Mouse (Mus musculus) heart, adult 2 months (tissue): ENCODE data around the gene Cgnl1. TPM values are rescaled to one million over a fixed set of nuclear protein-coding genes. Genes with fewer than 3 reads are reported as not detected.
"Not testable (repeated sequence)": the region's sequence is repeated elsewhere in the genome, so short reads cannot be mapped to it uniquely, and the experiment has no call there.

Source experiments
- DNase-seq, 2 experiments: peaks; one replicate each; pipeline ENCODE4 v3.0.0; 2021
- H3K27ac ChIP-seq: fragments of 200-600 bp; 2 replicates; pipeline ENCODE4 v1.8.1; 2022
- H3K27me3 ChIP-seq: fragments of 200-500 bp; 2 replicates; pipeline ENCODE4 v1.6.1; 2012; ENCODE audit warnings: mild to moderate bottlenecking, low read length, inconsistent platforms, mixed read lengths; ENCODE audit not compliant: control insufficient read depth, insufficient read depth
- H3K36me3 ChIP-seq: fragments of 200-500 bp; 2 replicates; pipeline ENCODE4 v1.6.1; 2012; ENCODE audit warnings: low read length, inconsistent platforms; ENCODE audit not compliant: control insufficient read depth, insufficient read depth
- H3K4me1 ChIP-seq: fragments of 200-500 bp; 2 replicates; pipeline ENCODE4 v1.6.1; 2011; ENCODE audit warnings: low read length; ENCODE audit not compliant: control insufficient read depth, insufficient read depth
- H3K4me3 ChIP-seq: fragments of 200-600 bp; 2 replicates; pipeline ENCODE4 v1.8.1; 2022
- H3K79me2 ChIP-seq: fragments of 200-500 bp; replicated peaks from 2 replicates; pipeline ENCODE4 v1.6.1; 2012; ENCODE audit warnings: mild to moderate bottlenecking, inconsistent platforms, low read length, moderate library complexity, mixed read lengths; ENCODE audit not compliant: control insufficient read depth, insufficient read depth
- H3K9ac ChIP-seq: fragments of 200-500 bp; 2 replicates; pipeline ENCODE4 v1.6.1; 2012; ENCODE audit warnings: low read depth, mild to moderate bottlenecking, control low read depth, inconsistent platforms, low read length, mixed read lengths
- CTCF ChIP-seq: fragments of 200-600 bp; IDR thresholded peaks from 2 replicates; pipeline ENCODE4 v1.8.1; 2022; ENCODE audit warnings: antibody characterized with exemption, mild to moderate bottlenecking, moderate library complexity
- EP300 ChIP-seq: fragments of 200-500 bp; IDR thresholded peaks from 2 replicates; pipeline ENCODE4 v1.6.1; 2011; ENCODE audit warnings: low read depth, low read length, control low read depth; ENCODE audit not compliant: insufficient read depth
- POLR2A ChIP-seq: fragments of 200-500 bp; IDR thresholded peaks from 2 replicates; pipeline ENCODE4 v1.6.1; 2011; ENCODE audit warnings: mild to moderate bottlenecking, low read depth, low read length, control low read depth; ENCODE audit not compliant: insufficient read depth
- WGBS: fragments of 180-500 bp; shearing (Covaris S2); methylation state at CpG from one replicate; pipeline ENCODE4 v1.1.7; 2018; 5-methylcytosine and 5-hydroxymethylcytosine counted together
- intact Hi-C: fragments of 180-260 bp; cut with DNase I; formaldehyde crosslinking; loops from one replicate; pipeline ENCODE4 v1.15.1; 2025
- polyA plus RNA-seq: library from polyadenylated mRNA; depleted of rRNA; stranded (reverse); fragments of >200 nt; gene quantifications from 2 replicates; pipeline ENCODE4 v1.2.3, GENCODE M21; 2012
- total RNA-seq, 2 experiments: library from RNA; stranded (reverse); gene quantifications; 2 replicates each; pipeline ENCODE4 v1.2.3; 2021

Gene Cgnl1
- total and polyA plus RNA-seq, 3 experiments: 10.5 to 31.0 (median 28.1) TPM

- intact Hi-C loops: loop anchor here (1.0 to 10.0 kb wide), 3 partner anchors 264 to 497 kb away; partner anchors contain the start of gene Aldh1a2
- DNase-seq: no peak
- H3K4me3 ChIP-seq: no peak overlapping the region
Measured at GRCm38 (mm10) chr9:71623871-71624569, 147.4 kb downstream of the Cgnl1 start.

DNA sequence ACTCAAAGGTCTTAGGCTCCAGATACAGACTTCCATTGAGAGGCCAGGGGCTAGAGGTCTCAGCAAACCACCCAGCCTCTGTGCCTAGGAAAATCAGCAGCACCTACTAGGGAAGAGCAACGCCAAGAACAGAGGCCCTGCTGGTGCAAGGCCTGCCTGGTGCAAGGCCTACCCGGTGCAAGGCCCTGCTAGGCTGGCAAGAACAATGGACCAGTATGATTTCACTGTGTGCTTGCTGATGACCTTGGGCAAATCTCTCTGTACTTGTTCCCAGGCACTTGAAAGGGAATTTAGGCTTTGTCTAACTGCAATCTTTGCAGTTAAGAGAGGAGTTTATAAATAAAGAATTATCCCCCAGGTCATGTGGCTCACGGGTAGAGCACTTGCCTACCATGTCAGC is 148.8 kb downstream of the Cgnl1 start:
- Histone ChIP-seq H3K36me3 (no peaks in the 10 kb centered on the region), H3K27ac (no peak overlapping the region; the same call in 1 of the 2 replicates), H3K79me2 (no peaks in the 10 kb centered on the region), H3K4me1 (peaks cover 6% of the 10 kb centered on the region), H3K9ac (no peak overlapping the region), H3K4me3 (no peak overlapping the region), H3K27me3 (no peaks in the 10 kb centered on the region)
- intact Hi-C loops: loop anchor here (5.0 to 10.0 kb wide), 2 partner anchors 408 to 495 kb away; partner anchors contain the start of gene Aldh1a2
- WGBS: 55% methylated on average over 3 of the region's 3 CpGs
- TF ChIP-seq POLR2A (no peak), EP300 (no peak), CTCF (no peak)
- DNase-seq: no peak

More at GRCm38 (mm10) chr9:71623871-71624569, 147.4 kb downstream of the Cgnl1 start:
- Histone ChIP-seq H3K4me1 (peaks cover 6% of the 10 kb centered on the region), H3K27me3 (no peaks in the 10 kb centered on the region), H3K27ac (no peak overlapping the region), H3K36me3 (no peaks in the 10 kb centered on the region), H3K9ac (no peak overlapping the region), H3K79me2 (no peaks in the 10 kb centered on the region)
- 36% methylated on average over 4 of the region's 4 CpGs for WGBS
- TF ChIP-seq EP300: 0 out of 2 replicates have a peak, but pooled peaks have one; percentile 30
- no peak for TF ChIP-seq POLR2A
- peak; percentile 90 for TF ChIP-seq CTCF

DNA sequence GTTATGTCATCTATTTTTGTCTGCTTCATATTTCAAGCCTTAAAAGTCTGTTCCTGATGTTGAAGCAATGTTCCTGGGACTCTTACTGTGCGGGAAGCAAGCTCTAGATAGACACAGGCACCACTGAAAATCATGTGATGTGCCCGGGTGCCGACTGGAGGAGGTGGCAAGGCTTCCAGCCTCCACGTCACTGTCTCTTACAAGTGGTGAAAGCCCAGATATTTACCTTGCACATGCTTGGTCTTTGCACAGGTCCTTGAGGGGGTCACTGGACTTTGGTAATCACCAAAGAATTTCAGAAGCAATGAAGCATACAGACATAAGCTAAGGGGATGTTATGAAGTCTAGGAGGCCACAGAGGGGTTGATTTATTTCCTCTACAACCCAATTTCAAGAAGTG is 149.4 kb downstream of the Cgnl1 start:
- no peak for DNase-seq
- Histone ChIP-seq H3K36me3 (no peaks in the 10 kb centered on the region), H3K9ac (no peak overlapping the region), H3K4me3 (no peak overlapping the region), H3K4me1 (peaks cover 6% of the 10 kb centered on the region), H3K27ac (no peak overlapping the region), H3K27me3 (no peaks in the 10 kb centered on the region), H3K79me2 (no peaks in the 10 kb centered on the region)
- intact Hi-C loops: loop anchor here (5.0 to 10.0 kb wide), 2 partner anchors 407 to 495 kb away; partner anchors contain the start of gene Aldh1a2
- WGBS: 65% methylated on average over 4 of the region's 4 CpGs
- TF ChIP-seq EP300 (no peak), POLR2A (no peak), CTCF (no peak)

- not testable (repeated sequence) for H3K4me1 ChIP-seq, H3K27ac ChIP-seq, H3K9ac ChIP-seq, H3K4me3 ChIP-seq, H3K27me3 ChIP-seq, DNase-seq, H3K36me3 ChIP-seq, H3K79me2 ChIP-seq
- intact Hi-C loops: loop anchor here (5.0 to 10.0 kb wide), 2 partner anchors 405 to 493 kb away; partner anchors contain the start of gene Aldh1a2
- WGBS: 92% methylated on average over 5 of the region's 5 CpGs
Measured at GRCm38 (mm10) chr9:71620116-71620515, 151.3 kb downstream of the Cgnl1 start.

GRCm38 (mm10) chr9:71617363-71617762 is 154.0 kb downstream of the Cgnl1 start:
- no peak overlapping the region for H3K4me3 ChIP-seq
- no peaks in the 10 kb centered on the region for H3K79me2 ChIP-seq
- DNase-seq: peak in 1 of 2 experiments; percentile 45
- WGBS: 42% methylated on average over 8 of the region's 8 CpGs
- no peak overlapping the region for H3K27ac ChIP-seq
- H3K4me1 ChIP-seq: no peaks in the 10 kb centered on the region; the same call in 1 of the 2 replicates
- H3K9ac ChIP-seq: no peak overlapping the region
- no peaks in the 10 kb centered on the region for H3K27me3 ChIP-seq
- TF ChIP-seq CTCF (peak; percentile 80), EP300 (0 out of 2 replicates have a peak, but pooled peaks have one; percentile 11), POLR2A (no peak)
- no peaks in the 10 kb centered on the region for H3K36me3 ChIP-seq
- intact Hi-C loops: loop anchor here (5.0 kb wide), 2 partner anchors 130 to 260 kb away; partner anchors contain the start of gene Polr2m

- TF ChIP-seq POLR2A (no peak), CTCF (peak; percentile 95)
- peak; percentile 80 to 82 for DNase-seq
- no peak overlapping the region for H3K9ac ChIP-seq
- H3K4me1 ChIP-seq: no peaks in the 10 kb centered on the region; the same call in 1 of the 2 replicates
- H3K27ac ChIP-seq: no peak overlapping the region
- intact Hi-C loops: loop anchor here (1.0 to 5.0 kb wide), 3 partner anchors 72 to 259 kb away; partner anchors contain the start of gene Polr2m
- no peaks in the 10 kb centered on the region for H3K36me3 ChIP-seq
- WGBS: 3% methylated on average over 3 of the region's 3 CpGs
- no peaks in the 10 kb centered on the region for H3K79me2 ChIP-seq
- no peak overlapping the region for H3K4me3 ChIP-seq
- H3K27me3 ChIP-seq: no peaks in the 10 kb centered on the region
Measured at GRCm38 (mm10) chr9:71616185-71616584, 155.2 kb downstream of the Cgnl1 start.
